Mouse (Mus musculus) C2C12 (cell line): ENCODE data around the gene Golt1b. TPM values are rescaled to one million over a fixed set of nuclear protein-coding genes. Genes with fewer than 3 reads are reported as not detected.

Experiments
- H3K27me3 ChIP-seq: one replicate; pipeline ENCODE4 v1.6.1; 2011; ENCODE audit not compliant: control insufficient read depth, insufficient read depth, insufficient read length
- H3K36me3 ChIP-seq: one replicate; pipeline ENCODE4 v1.6.1; 2011; ENCODE audit not compliant: control insufficient read depth, insufficient read depth
- H3K4me3 ChIP-seq: one replicate; pipeline ENCODE4 v1.5.1; 2011; ENCODE audit warnings: mild to moderate bottlenecking, control low read depth; ENCODE audit not compliant: poor library complexity, insufficient read depth, severe bottlenecking
- H3K79me2 ChIP-seq: one replicate; pipeline ENCODE4 v1.6.1; 2011; ENCODE audit not compliant: control insufficient read depth, insufficient read depth
- H3K79me3 ChIP-seq: one replicate; pipeline ENCODE4 v1.6.1; 2011; ENCODE audit warnings: low read depth, control low read depth
- H3ac ChIP-seq: one replicate; pipeline ENCODE3; 2011; ENCODE audit warnings: low read depth; ENCODE audit not compliant: control insufficient read depth, insufficient read length
- CEBPB ChIP-seq: IDR thresholded peaks from one replicate; pipeline ENCODE4 v1.6.1; 2011; ENCODE audit warnings: low read depth, mild to moderate bottlenecking, control low read depth, moderate library complexity
- CTCF ChIP-seq: IDR thresholded peaks from one replicate; pipeline ENCODE4 v1.5.1; 2011; ENCODE audit not compliant: control insufficient read depth, insufficient read depth, insufficient read length
- FOSL1 ChIP-seq: IDR thresholded peaks from one replicate; pipeline ENCODE4 v1.8.0; 2011; ENCODE audit warnings: mild to moderate bottlenecking, low read length; ENCODE audit not compliant: poor library complexity, insufficient read depth, severe bottlenecking
- MAX ChIP-seq: IDR thresholded peaks from one replicate; pipeline ENCODE4 v1.6.1; 2011; ENCODE audit warnings: mild to moderate bottlenecking, control low read depth
- MYOD1 ChIP-seq: IDR thresholded peaks from one replicate; pipeline ENCODE4 v1.6.1; 2011; ENCODE audit warnings: low read depth; ENCODE audit not compliant: control insufficient read depth, insufficient read length
- MYOG ChIP-seq: IDR thresholded peaks from one replicate; pipeline ENCODE4 v1.6.1; 2011; ENCODE audit not compliant: control insufficient read depth, insufficient read length; ENCODE audit errors: extremely low read depth
- USF1 ChIP-seq: IDR thresholded peaks from one replicate; pipeline ENCODE4 v1.6.1; 2011; ENCODE audit warnings: low read depth, mild to moderate bottlenecking, control low read depth, moderate library complexity
- polyA plus RNA-seq: library from polyadenylated mRNA; unstranded; fragments of >200 nt; fragmentation: generic; extraction: Trizol; gene quantifications from one replicate; pipeline ENCODE4 v1.2.1, GENCODE M21; 2012; ENCODE audit warnings: missing spikeins

Gene Golt1b
- polyA plus RNA-seq, 1 experiment: 39.9 TPM

DNA sequence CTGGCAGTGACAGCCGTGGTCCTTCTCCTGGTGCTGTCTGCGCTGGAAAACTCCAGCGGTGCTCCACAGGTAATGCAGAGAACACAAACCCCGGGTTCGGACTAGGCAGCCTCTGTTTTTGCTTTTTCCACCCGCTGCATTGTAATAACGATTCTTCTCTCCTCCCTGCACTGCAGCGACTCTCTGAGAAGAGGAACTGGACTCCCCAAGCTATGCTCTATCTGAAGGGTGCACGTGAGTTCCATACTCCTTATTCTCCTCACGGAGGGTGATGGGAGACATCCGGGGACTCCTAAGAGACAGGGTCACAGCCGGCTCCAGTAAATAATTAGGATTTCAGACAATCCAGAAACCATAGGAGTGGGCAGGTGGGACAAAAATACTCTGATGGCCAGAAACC, 26.8 kb downstream of the Golt1b start:
- no peaks in the 10 kb centered on the region for H3K79me2 ChIP-seq
- TF ChIP-seq CTCF: no peak
- TF ChIP-seq MYOD1: no peak
- TF ChIP-seq MAX: no peak
- TF ChIP-seq MYOG: no peak
- TF ChIP-seq CEBPB: no peak
- TF ChIP-seq USF1: no peak
- no peak for TF ChIP-seq FOSL1
- no peak overlapping the region for H3K4me3 ChIP-seq
- no peaks in the 10 kb centered on the region for H3K36me3 ChIP-seq
- H3K27me3 ChIP-seq: no peaks in the 10 kb centered on the region
- no peaks in the 10 kb centered on the region for H3K79me3 ChIP-seq
- H3ac ChIP-seq: no peak overlapping the region

DNA sequence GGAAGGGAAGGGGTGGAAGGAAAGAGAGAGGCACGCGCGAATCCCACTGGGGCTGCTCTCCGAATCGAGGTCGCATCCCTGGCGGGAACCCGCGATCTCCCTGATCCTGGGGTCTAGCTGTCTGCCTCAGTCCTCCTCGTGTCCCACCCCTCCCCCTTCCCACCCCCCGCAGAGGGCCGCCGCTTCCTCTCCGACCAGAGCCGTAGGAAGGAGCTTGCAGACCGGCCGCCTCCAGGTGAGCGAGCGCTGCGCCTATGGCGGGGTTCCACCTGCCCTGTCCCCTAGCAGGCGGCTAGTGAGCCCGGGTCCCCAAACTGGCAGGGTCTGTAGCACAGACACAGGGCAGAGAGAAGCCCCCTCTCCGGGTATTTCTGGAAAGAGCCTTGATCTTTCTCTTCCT, 27.6 kb downstream of the Golt1b start:
- no peak for TF ChIP-seq CEBPB
- TF ChIP-seq MAX: no peak
- no peak for TF ChIP-seq USF1
- TF ChIP-seq FOSL1: no peak
- TF ChIP-seq CTCF: no peak
- no peak for TF ChIP-seq MYOG
- no peak for TF ChIP-seq MYOD1
- no peak overlapping the region for H3K4me3 ChIP-seq
- no peaks in the 10 kb centered on the region for H3K27me3 ChIP-seq

DNA sequence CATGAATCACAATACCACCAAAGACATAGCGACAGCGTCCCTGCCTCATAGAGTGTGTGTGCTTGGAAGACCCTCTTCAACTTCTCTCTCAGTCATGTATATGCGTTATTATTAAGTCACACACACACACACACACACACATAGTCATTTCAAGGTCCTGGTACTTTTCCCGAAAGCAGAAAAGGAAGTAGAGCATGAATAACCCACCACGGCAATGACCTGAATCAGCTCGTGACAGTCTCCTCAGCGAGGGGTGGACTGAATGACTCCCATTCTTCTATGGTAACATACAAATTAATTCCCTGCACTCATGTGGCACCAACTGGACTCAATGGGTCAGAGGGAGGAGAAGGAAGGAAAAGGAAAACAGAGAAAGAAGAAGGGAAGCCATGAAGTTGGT, 38.0 kb downstream of the Golt1b start:
- Histone ChIP-seq H3K4me3 (no peak overlapping the region), H3K79me3 (no peaks in the 10 kb centered on the region), H3K36me3 (no peaks in the 10 kb centered on the region), H3K27me3 (no peaks in the 10 kb centered on the region), H3K79me2 (no peaks in the 10 kb centered on the region), H3ac (no peak overlapping the region)
- TF ChIP-seq CEBPB (no peak), MAX (no peak), USF1 (no peak)

More for the DNA sequence above, 27.6 kb downstream of the Golt1b start:
- H3K79me2 ChIP-seq: no peaks in the 10 kb centered on the region
- H3ac ChIP-seq: no peak overlapping the region
- H3K36me3 ChIP-seq: no peaks in the 10 kb centered on the region
- H3K79me3 ChIP-seq: no peaks in the 10 kb centered on the region

DNA sequence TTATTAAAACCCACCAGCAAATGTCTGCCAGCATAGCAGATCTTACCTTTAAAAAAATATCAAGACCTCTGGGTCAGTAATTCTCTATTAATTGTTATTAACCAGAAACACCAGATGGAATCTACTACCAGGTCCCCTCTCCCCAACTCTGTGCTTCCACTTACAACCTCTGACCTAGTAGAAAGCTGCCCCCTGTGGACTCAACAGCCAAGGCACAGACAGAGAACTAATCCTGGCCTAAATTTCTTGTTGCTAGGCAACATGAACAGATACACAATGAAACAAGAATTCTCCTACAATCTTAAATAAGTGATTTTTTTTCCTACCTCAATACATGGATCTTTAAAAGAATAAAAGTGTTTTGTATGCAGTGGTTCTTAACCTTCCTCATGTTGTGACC, 42.1 kb downstream of the Golt1b start:
- H3K79me3 ChIP-seq: no peaks in the 10 kb centered on the region
- no peaks in the 10 kb centered on the region for H3K79me2 ChIP-seq
- no peaks in the 10 kb centered on the region for H3K36me3 ChIP-seq
- H3ac ChIP-seq: no peak overlapping the region
- TF ChIP-seq FOSL1 (no peak), CEBPB (no peak), USF1 (no peak), MYOG (no peak), MYOD1 (no peak), MAX (no peak), CTCF (no peak)
- no peaks in the 10 kb centered on the region for H3K27me3 ChIP-seq
- no peak overlapping the region for H3K4me3 ChIP-seq

DNA sequence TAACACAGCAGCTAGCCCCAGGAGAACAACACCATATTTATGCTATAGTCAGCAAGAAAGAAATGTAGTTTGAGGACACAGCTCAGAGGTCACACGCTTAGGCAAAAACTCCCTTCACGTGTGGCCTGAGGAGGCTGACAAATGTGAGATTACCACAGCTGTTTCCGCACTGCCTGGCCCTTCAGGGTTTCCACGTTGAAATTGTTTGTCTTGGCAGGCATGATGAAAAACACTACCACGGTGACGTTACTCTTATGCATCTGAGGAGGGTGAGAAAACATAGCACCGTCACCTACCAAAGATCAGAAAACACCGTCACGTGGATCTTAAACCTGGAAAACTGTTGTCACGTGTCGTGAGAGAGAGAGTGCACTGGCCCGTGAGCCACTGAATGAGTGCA, 64.4 kb downstream of the Golt1b start:
- H3K79me2 ChIP-seq: no peaks in the 10 kb centered on the region
- H3K36me3 ChIP-seq: no peaks in the 10 kb centered on the region
- H3K4me3 ChIP-seq: no peak overlapping the region
- no peak for TF ChIP-seq FOSL1
- no peak for TF ChIP-seq USF1
- TF ChIP-seq MYOD1: no peak
- no peaks in the 10 kb centered on the region for H3K79me3 ChIP-seq
- H3K27me3 ChIP-seq: no peaks in the 10 kb centered on the region
- no peak overlapping the region for H3ac ChIP-seq

DNA sequence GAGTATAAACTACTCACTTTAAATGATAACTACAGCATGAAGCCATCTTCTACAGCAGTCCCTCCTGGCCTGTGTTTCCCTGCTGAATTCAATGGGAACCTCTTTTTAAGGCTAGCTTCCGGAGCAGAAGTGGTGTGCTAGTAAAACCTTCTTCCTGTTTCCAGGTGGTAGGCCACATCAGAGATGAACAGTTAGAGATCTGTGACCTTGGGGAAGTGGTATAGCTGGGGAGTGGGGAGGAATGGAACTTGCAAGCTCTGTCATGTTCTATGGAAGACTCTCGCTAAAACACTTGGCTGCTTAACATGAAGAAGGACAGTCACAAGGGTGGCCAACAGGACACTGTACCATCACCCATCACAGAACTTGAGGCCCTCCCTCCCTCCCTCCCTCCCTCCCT, 66.3 kb downstream of the Golt1b start:
- Histone ChIP-seq H3K36me3 (no peaks in the 10 kb centered on the region), H3K79me3 (no peaks in the 10 kb centered on the region), H3ac (no peak overlapping the region), H3K27me3 (no peaks in the 10 kb centered on the region), H3K4me3 (no peak overlapping the region), H3K79me2 (no peaks in the 10 kb centered on the region)
- TF ChIP-seq MYOD1: no peak
- TF ChIP-seq FOSL1: no peak
- TF ChIP-seq USF1: no peak
- no peak for TF ChIP-seq CEBPB
- no peak for TF ChIP-seq CTCF
- TF ChIP-seq MYOG: no peak
- no peak for TF ChIP-seq MAX

Other genes with a start within 250 kb of the Golt1b start
- gene Slco1a6, start 178.7 kb upstream of the Golt1b start, polyA plus RNA-seq: not detected
- not detected for gene Iapp, start 88.8 kb upstream of the Golt1b start, polyA plus RNA-seq
- gene Slco1a5, start 64.2 kb upstream of the Golt1b start, polyA plus RNA-seq: 0.07 TPM
- gene Pyroxd1, start 41.6 kb upstream of the Golt1b start, polyA plus RNA-seq: 2.6 TPM
- gene Recql, start 134 bp upstream of the Golt1b start, polyA plus RNA-seq: 15.6 TPM
- gene Spx, start 26.2 kb downstream of the Golt1b start, polyA plus RNA-seq: 0.32 TPM
- not detected for gene Gys2, start 85.9 kb downstream of the Golt1b start, polyA plus RNA-seq
- gene Ldhb, start 120.7 kb downstream of the Golt1b start, polyA plus RNA-seq: 29.3 TPM
- gene Kcnj8, start 184.4 kb downstream of the Golt1b start, polyA plus RNA-seq: not detected